Mouse (Mus musculus): ENCODE data around the gene Olfr1404. TPM values are rescaled to one million over a fixed set of nuclear protein-coding genes. Genes with fewer than 3 reads are reported as not detected.
"Not testable (repeated sequence)": the region's sequence is repeated elsewhere in the genome, so short reads cannot be mapped to it uniquely, and the experiment has no call there.

Gene Olfr1404
- not detected for total RNA-seq (2021)
- long read RNA-seq, experiment 1 = 0 reads
- long read RNA-seq, experiment 2 = 0 reads

- DNase-seq (ENCODE audit: low spot score) = no peak
Observed at GRCm38 (mm10) chr1:173212092-173212491, at the start of gene Olfr1404. TSS of gene Olfr1404 (plus strand) at chr1:173212392.

GRCm38 (mm10) chr1:173174154-173174842, 37.9 kb upstream of the Olfr1404 start:
- no peak for DNase-seq (ENCODE audit: low spot score)

- DNase-seq (ENCODE audit: low spot score) = no peak
Observed at GRCm38 (mm10) chr1:173190540-173190939, 21.7 kb upstream of the Olfr1404 start, which contains the start of gene Olfr1406. TSS of gene Olfr1406 (minus strand) at chr1:173190640.

GRCm38 (mm10) chr1:173192059-173192458, 20.1 kb upstream of the Olfr1404 start:
- no peak for DNase-seq (ENCODE audit: low spot score)

- no peak for DNase-seq (ENCODE audit: low spot score)
Observed at GRCm38 (mm10) chr1:173196359-173196758, 15.8 kb upstream of the Olfr1404 start.

GRCm38 (mm10) chr1:173197508-173197907, 14.7 kb upstream of the Olfr1404 start, which contains the start of gene Olfr218:
TSS of gene Olfr218 (plus strand) at chr1:173197808.
- no peak for DNase-seq (ENCODE audit: low spot score)

- DNase-seq (ENCODE audit: low spot score) = no peak
Observed at GRCm38 (mm10) chr1:173216481-173216880, 4.3 kb downstream of the Olfr1404 start.

GRCm38 (mm10) chr1:173227081-173227480, 14.9 kb downstream of the Olfr1404 start, which contains the start of gene Fcer1a:
TSS of gene Fcer1a (minus strand) at chr1:173227214.
- no peak for DNase-seq (ENCODE audit: low spot score)

GRCm38 (mm10) chr1:173237004-173237403, 24.8 kb downstream of the Olfr1404 start:
- not testable (repeated sequence) for DNase-seq (ENCODE audit: low spot score)

- no peak for DNase-seq (ENCODE audit: low spot score)
Observed at GRCm38 (mm10) chr1:173249888-173250287, 37.7 kb downstream of the Olfr1404 start.

GRCm38 (mm10) chr1:173265701-173266100, 53.5 kb downstream of the Olfr1404 start, which contains the start of gene Olfr418:
TSS of gene Olfr418 (plus strand) at chr1:173266001.
- DNase-seq (ENCODE audit: low spot score) = no peak

Other genes starting within 250 kb of the Olfr1404 start
- gene Olfr1408, start 75.0 kb upstream of the Olfr1404 start, total RNA-seq (2021) = not detected
- not detected for gene Olfr1406, start 21.8 kb upstream of the Olfr1404 start, total RNA-seq (2021)
- gene Olfr218, start 14.6 kb upstream of the Olfr1404 start, total RNA-seq (2021) = not detected
- gene Fcer1a, start 14.8 kb downstream of the Olfr1404 start, total RNA-seq (2021) = under 1 TPM; 0.31 to 0.32 TPM
- gene Olfr418, start 53.6 kb downstream of the Olfr1404 start, total RNA-seq (2021) = not detected
- gene Mptx2, start 65.4 kb downstream of the Olfr1404 start, total RNA-seq (2021) = not detected
- 1 to 10 TPM; 2.9 to 3.0 TPM for gene Ackr1, start 121.4 kb downstream of the Olfr1404 start, total RNA-seq (2021)
- under 1 TPM; 0.30 to 0.38 TPM for gene Aim2, start 138.5 kb downstream of the Olfr1404 start, total RNA-seq (2021)
- 1 to 10 TPM; 7.4 to 7.7 TPM for gene Cadm3, start 155.3 kb downstream of the Olfr1404 start, total RNA-seq (2021)

All from gastrocnemius, adult 18-20 months (tissue).